In genomic region chr6:114461536-114461935, GRCm38 (mm10) we compare ENCODE assay signal across 11 mouse cellular contexts.
A peak's percentile ranks its signal among the peaks of the same experiment; 100 is the strongest.
DNase-seq lines count a peak whose midpoint lies in the region; ATAC-seq and TF ChIP-seq lines count a peak whose summit lies in the region.
"Had no signal": no experiment of that assay in that cellular context is flagged by ENCODE, and none has a peak within 500 bp of the region (broad histone marks: within the 10 kb centered on the region; RNA-seq: fewer than 3 reads in every experiment).

No protein-coding gene starts in this region.

- 0 out of 2 replicates have a peak, but pooled peaks cover 3% of the 10 kb centered on the region for H3K9me3 ChIP-seq in forebrain, postnatal 0 days (ENCODE audit: low read length)
- H3K9me3 ChIP-seq in forebrain, embryonic 13.5 days (replicated peaks): peaks cover 2% of the 10 kb centered on the region
- H3K9me3 ChIP-seq in stomach, postnatal 0 days (ENCODE audit: control insufficient read depth, low read length): no peaks in the 10 kb centered on the region
- H3K9me3 ChIP-seq: intestine, embryonic 15.5 days had no signal

- H3K4me2 ChIP-seq in forebrain, postnatal 0 days (ENCODE audit: low read depth): no peak overlapping the region
- no peak overlapping the region for H3K4me2 ChIP-seq in forebrain, embryonic 13.5 days
- H3K4me2 ChIP-seq in stomach, postnatal 0 days (replicated peaks; ENCODE audit: low read depth): no peak overlapping the region
- H3K4me2 ChIP-seq: heart, embryonic 12.5 days; intestine, embryonic 15.5 days; midbrain, embryonic 12.5 days had no signal

- no peak for ATAC-seq in forebrain, postnatal 0 days
- no peak for ATAC-seq in forebrain, embryonic 13.5 days
- ATAC-seq in stomach, postnatal 0 days (ENCODE audit: low FRiP score, low TSS enrichment): no peak
- ATAC-seq: intestine, embryonic 15.5 days had no signal

- H3K27me3 ChIP-seq in forebrain, postnatal 0 days (ENCODE audit: insufficient read depth, low read length): no peaks in the 10 kb centered on the region
- no peaks in the 10 kb centered on the region for H3K27me3 ChIP-seq in forebrain, embryonic 13.5 days
- no peaks in the 10 kb centered on the region for H3K27me3 ChIP-seq in stomach, postnatal 0 days (ENCODE audit: control insufficient read depth, insufficient read depth, low read length)
- H3K27me3 ChIP-seq: intestine, embryonic 15.5 days; midbrain, embryonic 12.5 days had no signal

- no peaks in the 10 kb centered on the region for H3K36me3 ChIP-seq in forebrain, postnatal 0 days (ENCODE audit: insufficient read depth)
- no peaks in the 10 kb centered on the region for H3K36me3 ChIP-seq in forebrain, embryonic 13.5 days (ENCODE audit: poor library complexity, severe bottlenecking)
- H3K36me3 ChIP-seq in stomach, postnatal 0 days (ENCODE audit: control insufficient read depth, insufficient read depth, low read length): no peaks in the 10 kb centered on the region
- H3K36me3 ChIP-seq: heart, embryonic 12.5 days; intestine, embryonic 15.5 days; midbrain, embryonic 12.5 days had no signal

- no peak for DNase-seq in forebrain, postnatal 0 days
- no peak for DNase-seq in lung, adult 2 months
- no peak for DNase-seq in lung, postnatal 10 days
- no peak for DNase-seq in brain, embryonic 14.5 days (ENCODE audit: low read depth)
- no peak for DNase-seq in stomach, postnatal 0 days (ENCODE audit: low spot score)
- DNase-seq in urinary bladder, postnatal 25 days (ENCODE audit: low spot score): no peak
- DNase-seq in urinary bladder, adult 18-20 months (ENCODE audit: low spot score in 2 of 2): no peak

- no peak for TF ChIP-seq EP300 in stomach, postnatal 0 days (optimal IDR thresholded peaks at IDR 0.05)

- H3K4me1 ChIP-seq in forebrain, postnatal 0 days (ENCODE audit: insufficient read depth): no peaks in the 10 kb centered on the region
- H3K4me1 ChIP-seq in forebrain, embryonic 13.5 days: peaks cover 11% of the 10 kb centered on the region
- H3K4me1 ChIP-seq in lung, adult 2 months (ENCODE audit: control insufficient read depth, insufficient read depth, low read length): no peaks in the 10 kb centered on the region
- H3K4me1 ChIP-seq in stomach, postnatal 0 days (replicated peaks; ENCODE audit: control insufficient read depth, insufficient read depth): no peaks in the 10 kb centered on the region

- H3K27ac ChIP-seq in forebrain, postnatal 0 days (ENCODE audit: low read depth, low read length): no peak overlapping the region
- H3K27ac ChIP-seq in forebrain, embryonic 13.5 days: no peak overlapping the region
- H3K27ac ChIP-seq in stomach, postnatal 0 days (replicated peaks): no peak overlapping the region
- H3K27ac ChIP-seq: intestine, embryonic 15.5 days; midbrain, embryonic 12.5 days had no signal

- no peak for TF ChIP-seq POLR2A in lung, adult 2 months (IDR thresholded peaks at IDR 0.05; ENCODE audit: borderline replicate concordance, extremely low read depth, low read depth, low read length)
- TF ChIP-seq POLR2A in brain, embryonic 14.5 days (IDR thresholded peaks at IDR 0.05; ENCODE audit: borderline replicate concordance, extremely low read depth, insufficient read depth, insufficient read length, poor library complexity, severe bottlenecking): no peak

- H3K9ac ChIP-seq in forebrain, postnatal 0 days: no peak overlapping the region
- H3K9ac ChIP-seq in forebrain, embryonic 13.5 days: no peak overlapping the region
- H3K9ac ChIP-seq in stomach, postnatal 0 days (ENCODE audit: low read length): no peak overlapping the region
- H3K9ac ChIP-seq: heart, embryonic 12.5 days; intestine, embryonic 15.5 days; midbrain, embryonic 12.5 days had no signal

- H3K4me3 ChIP-seq in forebrain, postnatal 0 days (ENCODE audit: low read depth, low read length): no peak overlapping the region
- no peak overlapping the region for H3K4me3 ChIP-seq in forebrain, embryonic 13.5 days
- H3K4me3 ChIP-seq in lung, adult 2 months (replicated peaks; ENCODE audit: extremely low read depth, low read depth, low read length): no peak overlapping the region
- H3K4me3 ChIP-seq in stomach, postnatal 0 days (ENCODE audit: low read depth, low read length): no peak overlapping the region
- H3K4me3 ChIP-seq: heart, embryonic 12.5 days; intestine, embryonic 15.5 days; midbrain, embryonic 12.5 days had no signal

- TF ChIP-seq CTCF in forebrain, postnatal 0 days (IDR thresholded peaks at IDR 0.05; ENCODE audit: low read depth): peak; percentile 39
- 0 out of 2 replicates have a peak, but pooled peaks have one; percentile 0 for TF ChIP-seq CTCF in lung, adult 2 months (IDR thresholded peaks at IDR 0.05; ENCODE audit: insufficient read depth, low read length)
- peak; percentile 39; the same call in 1 of the 2 replicates for TF ChIP-seq CTCF in brain, embryonic 14.5 days (IDR thresholded peaks at IDR 0.05; ENCODE audit: borderline replicate concordance, extremely low read depth, insufficient read depth, insufficient read length)
- peak; percentile 66 for TF ChIP-seq CTCF in stomach, postnatal 0 days (IDR thresholded peaks at IDR 0.05; ENCODE audit: low read depth)

Comparison
In these comparisons a context has a peak if more than half of its experiments do, and no peak if none do; other contexts are left out.
1. CTCF ChIP-seq: peak in every context shown above with its lines; median percentile 66 in stomach, postnatal 0 days; 39 in forebrain, postnatal 0 days; 39 in brain, embryonic 14.5 days; 0 in lung, adult 2 months.